Mouse (Mus musculus): ENCODE measurements around the gene Bag5. TPM values are rescaled to one million over a fixed set of nuclear protein-coding genes. Genes with fewer than 3 reads are reported as not detected.

Bag5 gene
- total and polyA plus RNA-seq, 3 experiments = 24.0 to 38.0 TPM; not detected in 1

- H3K4me3 ChIP-seq (ENCODE audit: control insufficient read depth in 1 of 2, insufficient read depth in 1 of 2, low read depth in 2 of 2, low read length in 2 of 2) = no peak overlapping the region
- no peak overlapping the region for H3K27ac ChIP-seq (ENCODE audit: control insufficient read depth, low read depth, low read length)
- H3K79me2 ChIP-seq (ENCODE audit: control insufficient read depth, insufficient read depth, low read length, poor library complexity) = no peaks in the 10 kb centered on the region; the same call in 1 of the 2 replicates
- peaks cover 5 to 17% of the 10 kb centered on the region in 2 experiments for H3K4me1 ChIP-seq (ENCODE audit: control insufficient read depth in 1 of 2, insufficient read depth in 2 of 2, low read length in 2 of 2)
- peaks cover 0 to 6% of the 10 kb centered on the region in 2 experiments; a peak in 2 of 4 replicates for H3K36me3 ChIP-seq (ENCODE audit: control insufficient read depth in 1 of 2, insufficient read depth in 2 of 2, low read length in 2 of 2)
- H3K9ac ChIP-seq (ENCODE audit: control insufficient read depth, low read depth, low read length, poor library complexity, severe bottlenecking) = no peak overlapping the region
- DNase-seq (ENCODE audit: low read depth, low spot score) = no peak
- H3K27me3 ChIP-seq (ENCODE audit: control insufficient read depth in 1 of 2, insufficient read depth in 2 of 2, low read length in 2 of 2) = no peaks in the 10 kb centered on the region
- TF ChIP-seq RCOR1 (IDR thresholded peaks at IDR 0.05; ENCODE audit: low read depth, low read length) = no peak
- H3K9me3 ChIP-seq (replicated peaks; ENCODE audit: insufficient read depth, low read length) = no peaks in the 10 kb centered on the region
Observed at GRCm38 (mm10) chr12:111753347-111753746, 40.3 kb upstream of the Bag5 start.

GRCm38 (mm10) chr12:111752491-111752890 lies 39.4 kb upstream of the Bag5 start:
- no peaks in the 10 kb centered on the region for H3K9me3 ChIP-seq (replicated peaks; ENCODE audit: insufficient read depth, low read length)
- peaks cover 0 to 6% of the 10 kb centered on the region in 2 experiments; a peak in 2 of 4 replicates for H3K36me3 ChIP-seq (ENCODE audit: control insufficient read depth in 1 of 2, insufficient read depth in 2 of 2, low read length in 2 of 2)
- H3K27me3 ChIP-seq (ENCODE audit: control insufficient read depth in 1 of 2, insufficient read depth in 2 of 2, low read length in 2 of 2) = no peaks in the 10 kb centered on the region
- DNase-seq (ENCODE audit: low read depth, low spot score) = no peak
- H3K79me2 ChIP-seq (ENCODE audit: control insufficient read depth, insufficient read depth, low read length, poor library complexity) = no peaks in the 10 kb centered on the region
- no peak overlapping the region for H3K9ac ChIP-seq (ENCODE audit: control insufficient read depth, low read depth, low read length, poor library complexity, severe bottlenecking)
- peaks cover 2 to 12% of the 10 kb centered on the region in 2 experiments for H3K4me1 ChIP-seq (ENCODE audit: control insufficient read depth in 1 of 2, insufficient read depth in 2 of 2, low read length in 2 of 2)
- H3K27ac ChIP-seq (ENCODE audit: control insufficient read depth, low read depth, low read length) = no peak overlapping the region
- TF ChIP-seq JUND (IDR thresholded peaks at IDR 0.05; ENCODE audit: low read depth, low read length) (no peak), GABPA (IDR thresholded peaks at IDR 0.05; ENCODE audit: low read depth, low read length) (no peak), BHLHE40 (IDR thresholded peaks at IDR 0.05; ENCODE audit: borderline replicate concordance, low read depth, low read length) (no peak), EP300 (IDR thresholded peaks at IDR 0.05; ENCODE audit: low read depth in 1 of 2, low read length in 2 of 2) (no peak), SIN3A (IDR thresholded peaks at IDR 0.05; ENCODE audit: low read length) (no peak)
- no peak overlapping the region for H3K4me3 ChIP-seq (ENCODE audit: control insufficient read depth in 1 of 2, insufficient read depth in 1 of 2, low read depth in 2 of 2, low read length in 2 of 2)

- Histone ChIP-seq H3K27me3 (ENCODE audit: control insufficient read depth in 1 of 2, insufficient read depth in 2 of 2, low read length in 2 of 2) (no peaks in the 10 kb centered on the region), H3K4me1 (ENCODE audit: control insufficient read depth in 1 of 2, insufficient read depth in 2 of 2, low read length in 2 of 2) (peaks cover 5 to 21% of the 10 kb centered on the region in 2 experiments), H3K36me3 (ENCODE audit: control insufficient read depth in 1 of 2, insufficient read depth in 2 of 2, low read length in 2 of 2) (peaks cover 0 to 11% of the 10 kb centered on the region in 2 experiments; a peak in 2 of 4 replicates), H3K79me2 (ENCODE audit: control insufficient read depth, insufficient read depth, low read length, poor library complexity) (no peaks in the 10 kb centered on the region), H3K27ac (ENCODE audit: control insufficient read depth, low read depth, low read length) (no peak overlapping the region), H3K4me3 (ENCODE audit: control insufficient read depth in 1 of 2, insufficient read depth in 1 of 2, low read depth in 2 of 2, low read length in 2 of 2) (no peak overlapping the region), H3K9me3 (replicated peaks; ENCODE audit: insufficient read depth, low read length) (no peaks in the 10 kb centered on the region), H3K9ac (ENCODE audit: control insufficient read depth, low read depth, low read length, poor library complexity, severe bottlenecking) (no peak overlapping the region)
- TF ChIP-seq NRF1 (IDR thresholded peaks at IDR 0.05; ENCODE audit: insufficient read depth, low read depth, low read length, poor library complexity, severe bottlenecking) (no peak), EP300 (IDR thresholded peaks at IDR 0.05; ENCODE audit: low read depth in 1 of 2, low read length in 2 of 2) (no peak), ZMIZ1 (IDR thresholded peaks at IDR 0.05; ENCODE audit: low read depth, low read length) (no peak), ELF1 (IDR thresholded peaks at IDR 0.05; ENCODE audit: low read depth, low read length) (no peak), POLR2A (IDR thresholded peaks at IDR 0.05; ENCODE audit: control insufficient read depth in 1 of 2, insufficient read depth in 1 of 2, low read depth in 1 of 2, low read length in 2 of 2, poor library complexity in 1 of 2) (no peak), HCFC1 (IDR thresholded peaks at IDR 0.05; ENCODE audit: low read depth, low read length) (no peak), NELFE (IDR thresholded peaks at IDR 0.05; ENCODE audit: low read depth, low read length) (no peak), CHD2 (IDR thresholded peaks at IDR 0.05; ENCODE audit: low read length) (no peak), SIN3A (IDR thresholded peaks at IDR 0.05; ENCODE audit: low read length) (no peak), ETS1 (IDR thresholded peaks at IDR 0.05; ENCODE audit: low read depth, low read length) (no peak), E2F4 (IDR thresholded peaks at IDR 0.05; ENCODE audit: borderline replicate concordance, low read depth, low read length) (no peak), MYC (IDR thresholded peaks at IDR 0.05; ENCODE audit: low read depth, low read length) (no peak), UBTF (IDR thresholded peaks at IDR 0.05; ENCODE audit: borderline replicate concordance, insufficient read depth, low read depth, low read length) (no peak), POLR2AphosphoS5 (IDR thresholded peaks at IDR 0.05; ENCODE audit: borderline replicate concordance, low read depth, low read length) (no peak)
- DNase-seq (ENCODE audit: low read depth, low spot score) = no peak
Observed at GRCm38 (mm10) chr12:111750739-111751138, 37.7 kb upstream of the Bag5 start.
